Mouse (Mus musculus): ENCODE results near the gene Vat1.
"Not testable (repeated sequence)": the region's sequence is repeated elsewhere in the genome, so short reads cannot be mapped to it uniquely, and the experiment has no call there.

The Vat1 gene

GRCm38 (mm10) chr11:101465869-101466551 is at the start of gene Vat1:
Gene Vat1 (minus strand): TSS chr11:101466230.
- peak; percentile 55 to 67 for DNase-seq

GRCm38 (mm10) chr11:101507090-101507489 is 41.1 kb upstream of the Vat1 start:
- no peak for DNase-seq

GRCm38 (mm10) chr11:101506269-101506780 is 40.3 kb upstream of the Vat1 start:
- no peak for DNase-seq

GRCm38 (mm10) chr11:101486126-101486525 is 20.1 kb upstream of the Vat1 start:
- DNase-seq = no peak

- DNase-seq = no peak
Measured at GRCm38 (mm10) chr11:101485509-101486028, 19.5 kb upstream of the Vat1 start.

- DNase-seq = no peak
Measured at GRCm38 (mm10) chr11:101484814-101485213, 18.8 kb upstream of the Vat1 start.

GRCm38 (mm10) chr11:101484245-101484644 is 18.2 kb upstream of the Vat1 start:
- DNase-seq = no peak

GRCm38 (mm10) chr11:101483804-101484203 is 17.8 kb upstream of the Vat1 start:
- DNase-seq = no peak

GRCm38 (mm10) chr11:101480912-101481311 is 14.9 kb upstream of the Vat1 start:
- no peak for DNase-seq

GRCm38 (mm10) chr11:101479171-101479635 is 13.2 kb upstream of the Vat1 start:
- DNase-seq = no peak

GRCm38 (mm10) chr11:101477552-101478211 is 11.7 kb upstream of the Vat1 start:
- no peak for DNase-seq

GRCm38 (mm10) chr11:101477194-101477551 is 11.1 kb upstream of the Vat1 start:
- no peak for DNase-seq

GRCm38 (mm10) chr11:101476361-101476760 is 10.3 kb upstream of the Vat1 start:
- DNase-seq = not testable (repeated sequence)

- no peak for DNase-seq
Measured at GRCm38 (mm10) chr11:101474298-101474697, 8.3 kb upstream of the Vat1 start.

GRCm38 (mm10) chr11:101473686-101474085 is 7.7 kb upstream of the Vat1 start:
- DNase-seq = not testable (repeated sequence)

- no peak for DNase-seq
Measured at GRCm38 (mm10) chr11:101472336-101472735, 6.3 kb upstream of the Vat1 start.

- no peak for DNase-seq
Measured at GRCm38 (mm10) chr11:101471926-101472325, 5.9 kb upstream of the Vat1 start.

- DNase-seq = no peak
Measured at GRCm38 (mm10) chr11:101470206-101470605, 4.2 kb upstream of the Vat1 start.

- DNase-seq = no peak
Measured at GRCm38 (mm10) chr11:101469155-101469554, 3.1 kb upstream of the Vat1 start.

GRCm38 (mm10) chr11:101468731-101469130 is 2.7 kb upstream of the Vat1 start:
- DNase-seq = no peak

GRCm38 (mm10) chr11:101468263-101468688 is 2.2 kb upstream of the Vat1 start:
- peak in 1 of 2 experiments; percentile 34 for DNase-seq

GRCm38 (mm10) chr11:101467477-101468262 is 1.6 kb upstream of the Vat1 start:
- DNase-seq = peak; percentile 42 to 67

GRCm38 (mm10) chr11:101466552-101466950 is 521 bp upstream of the Vat1 start:
- DNase-seq = not testable (repeated sequence)

Data from spleen, adult 18-20 months (tissue).